Mouse (Mus musculus) kidney, embryonic 14.5 days (tissue): ENCODE measurements around the gene Sfswap. TPM values are rescaled to one million over a fixed set of nuclear protein-coding genes. Genes with fewer than 3 reads are reported as not detected.

Experiments
- ATAC-seq: fragments of 200-750 bp; cut with Nextera tagmentation; 2 replicates; pipeline ENCODE4 v1.8.0; 2017; ENCODE audit warnings: moderate number of reproducible peaks, mild to moderate bottlenecking, moderate TSS enrichment, moderate library complexity; ENCODE audit not compliant: low FRiP score, low TSS enrichment
- H3K27ac ChIP-seq: fragments of 300-500 bp; sonication (generic); 2 replicates; pipeline ENCODE4 v1.5.1; 2014; ENCODE audit warnings: low read depth, mild to moderate bottlenecking, low read length, moderate library complexity, mixed read lengths
- H3K27me3 ChIP-seq: fragments of 300-500 bp; sonication (generic); 2 replicates; pipeline ENCODE4 v1.6.1; 2014; ENCODE audit warnings: mild to moderate bottlenecking, low read length; ENCODE audit not compliant: control insufficient read depth, insufficient read depth
- H3K36me3 ChIP-seq: fragments of 300-500 bp; sonication (generic); 2 replicates; pipeline ENCODE4 v1.6.1; 2014; ENCODE audit warnings: low read length, mixed read lengths; ENCODE audit not compliant: control insufficient read depth, insufficient read depth
- H3K4me1 ChIP-seq: fragments of 300-500 bp; sonication (generic); 2 replicates; pipeline ENCODE4 v1.6.1; 2014; ENCODE audit warnings: low read length, mixed read lengths; ENCODE audit not compliant: control insufficient read depth, insufficient read depth
- H3K4me2 ChIP-seq: fragments of 300-500 bp; sonication (generic); replicated peaks from 2 replicates; pipeline ENCODE4 v1.6.1; 2014; ENCODE audit warnings: low read depth, mild to moderate bottlenecking, low read length
- H3K4me3 ChIP-seq: fragments of 300-500 bp; sonication (generic); 2 replicates; pipeline ENCODE4 v1.5.1; 2014; ENCODE audit warnings: mild to moderate bottlenecking, low read length
- H3K9ac ChIP-seq: fragments of 300-500 bp; sonication (generic); 2 replicates; pipeline ENCODE4 v1.6.1; 2014; ENCODE audit warnings: low read depth, mild to moderate bottlenecking, low read length, moderate library complexity
- H3K9me3 ChIP-seq: fragments of 300-500 bp; sonication (generic); 2 replicates; pipeline ENCODE4 v1.6.1; 2016; ENCODE audit warnings: low read length; ENCODE audit not compliant: control insufficient read depth
- WGBS: fragments of 180-500 bp; shearing (Covaris S2); extraction: QIAGEN DNeasy Blood & Tissue Kit; methylation state at CpG from one replicate; pipeline ENCODE4 v1.1.7; 2014; 5-methylcytosine and 5-hydroxymethylcytosine counted together
- polyA plus RNA-seq: library from polyadenylated mRNA; unstranded; fragments of >200 nt; fragmentation: Nextera tagmentation; extraction: Ambion mirVana; gene quantifications from 2 replicates; pipeline ENCODE4 v1.2.1, GENCODE M21; 2014

Gene Sfswap
- polyA plus RNA-seq, 1 experiment from 2014 or later, result 56.6 TPM

DNA sequence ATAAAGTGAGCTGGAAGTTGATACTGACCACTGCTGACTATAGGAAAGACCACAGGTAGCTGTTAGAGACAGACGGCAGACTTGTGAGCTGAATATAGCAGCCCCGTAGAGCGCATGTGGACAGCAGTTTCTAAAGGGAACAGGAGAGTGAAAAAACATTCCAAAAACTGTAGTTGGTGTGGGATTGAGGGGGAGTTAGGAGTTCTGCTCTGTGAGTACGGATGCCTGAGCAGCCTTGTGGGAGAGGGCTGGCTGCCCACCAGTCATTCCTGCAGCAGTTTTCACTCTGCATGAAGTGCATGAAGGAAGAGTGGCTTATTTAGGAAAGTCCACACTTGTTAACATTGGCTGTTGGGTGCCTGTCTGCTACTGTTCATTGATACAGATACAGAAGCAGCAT, 37.8 kb downstream of the Sfswap start:
- WGBS, result 85% methylated on average over 4 of the region's 4 CpGs
- Histone ChIP-seq H3K4me2 (no peak overlapping the region), H3K9me3 (no peaks in the 10 kb centered on the region), H3K27ac (no peak overlapping the region), H3K4me1 (no peaks in the 10 kb centered on the region), H3K27me3 (no peaks in the 10 kb centered on the region), H3K4me3 (no peak overlapping the region), H3K9ac (no peak overlapping the region), H3K36me3 (peaks cover 56% of the 10 kb centered on the region)
- no peak for ATAC-seq

DNA sequence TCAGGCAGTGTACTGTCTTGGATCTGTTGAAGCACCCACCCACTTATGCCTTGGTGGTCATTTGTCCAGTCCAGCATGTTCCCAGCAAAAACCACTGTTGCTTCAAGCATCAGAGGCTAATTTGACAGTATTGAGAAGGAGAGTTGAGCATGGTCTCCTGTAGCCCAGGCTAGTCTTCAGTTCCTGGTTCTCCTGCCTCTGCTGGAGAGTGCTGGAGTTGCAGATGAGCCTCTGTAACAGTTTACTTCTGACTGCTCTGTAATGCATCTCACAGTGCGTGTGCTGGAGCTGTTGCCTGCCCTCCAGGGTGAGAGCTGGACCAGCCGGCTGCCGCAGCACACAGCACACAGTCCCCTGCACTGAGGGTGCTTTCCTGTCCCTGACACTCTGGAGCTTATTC, 41.2 kb downstream of the Sfswap start:
- Histone ChIP-seq H3K9ac (no peak overlapping the region), H3K4me1 (no peaks in the 10 kb centered on the region), H3K27ac (no peak overlapping the region), H3K27me3 (no peaks in the 10 kb centered on the region), H3K4me3 (no peak overlapping the region), H3K4me2 (no peak overlapping the region), H3K9me3 (no peaks in the 10 kb centered on the region), H3K36me3 (peaks cover 78% of the 10 kb centered on the region)
- ATAC-seq, result no peak
- 94% methylated on average over 3 of the region's 3 CpGs for WGBS

GRCm38 (mm10) chr5:129545787-129546186, 44.8 kb downstream of the Sfswap start:
- no peak overlapping the region for H3K4me3 ChIP-seq
- 73% methylated on average over 9 of the region's 9 CpGs for WGBS
- no peak overlapping the region for H3K4me2 ChIP-seq
- no peak overlapping the region for H3K9ac ChIP-seq
- no peaks in the 10 kb centered on the region for H3K27me3 ChIP-seq
- ATAC-seq, result no peak
- H3K27ac ChIP-seq, result no peak overlapping the region
- no peaks in the 10 kb centered on the region for H3K9me3 ChIP-seq
- peaks cover 92% of the 10 kb centered on the region for H3K36me3 ChIP-seq
- H3K4me1 ChIP-seq, result no peaks in the 10 kb centered on the region

GRCm38 (mm10) chr5:129549716-129550115, 48.7 kb downstream of the Sfswap start:
- no peaks in the 10 kb centered on the region for H3K4me1 ChIP-seq
- H3K9ac ChIP-seq, result no peak overlapping the region
- H3K4me3 ChIP-seq, result no peak overlapping the region
- WGBS, result 88% methylated on average over 12 of the region's 12 CpGs
- H3K27ac ChIP-seq, result no peak overlapping the region
- H3K9me3 ChIP-seq, result no peaks in the 10 kb centered on the region
- no peak overlapping the region for H3K4me2 ChIP-seq
- no peak for ATAC-seq
- peaks cover 93% of the 10 kb centered on the region for H3K36me3 ChIP-seq
- no peaks in the 10 kb centered on the region for H3K27me3 ChIP-seq

GRCm38 (mm10) chr5:129550790-129551189, 49.8 kb downstream of the Sfswap start:
- Histone ChIP-seq H3K9ac (no peak overlapping the region), H3K36me3 (peaks cover 96% of the 10 kb centered on the region), H3K27ac (no peak overlapping the region), H3K4me2 (no peak overlapping the region), H3K27me3 (no peaks in the 10 kb centered on the region), H3K4me1 (no peaks in the 10 kb centered on the region), H3K4me3 (no peak overlapping the region), H3K9me3 (no peaks in the 10 kb centered on the region)
- no peak for ATAC-seq
- 94% methylated on average over 6 of the region's 6 CpGs for WGBS

DNA sequence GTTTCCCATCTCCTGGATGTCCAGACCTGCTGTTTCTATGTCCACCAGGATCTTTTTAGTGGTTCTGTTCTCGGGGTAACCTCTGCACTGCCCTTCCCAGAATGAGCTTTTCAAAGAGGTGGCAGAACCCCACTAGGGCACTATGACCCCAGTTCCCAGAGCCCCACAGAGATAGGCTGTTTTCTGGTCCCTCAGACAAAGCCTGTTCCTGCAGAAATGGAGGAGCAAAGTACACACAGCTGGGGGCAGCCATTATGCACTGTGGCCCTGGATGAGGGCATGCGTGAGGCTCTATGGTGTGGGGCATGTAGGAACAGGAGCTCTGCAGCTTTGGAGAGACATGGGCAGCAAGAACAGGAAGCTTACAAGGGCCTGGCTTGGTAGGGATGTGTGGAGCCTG, 51.0 kb downstream of the Sfswap start:
- Histone ChIP-seq H3K4me3 (no peak overlapping the region), H3K27ac (no peak overlapping the region), H3K9ac (no peak overlapping the region), H3K27me3 (no peaks in the 10 kb centered on the region), H3K9me3 (no peaks in the 10 kb centered on the region), H3K36me3 (peaks cover 96% of the 10 kb centered on the region), H3K4me1 (no peaks in the 10 kb centered on the region), H3K4me2 (no peak overlapping the region)
- WGBS, result 98% methylated on average over 2 of the region's 2 CpGs
- ATAC-seq, result no peak

- no peak overlapping the region for H3K4me3 ChIP-seq
- WGBS, result 98% methylated on average over 6 of the region's 6 CpGs
- no peak overlapping the region for H3K4me2 ChIP-seq
- peaks cover 94% of the 10 kb centered on the region for H3K36me3 ChIP-seq
- no peak overlapping the region for H3K9ac ChIP-seq
- no peaks in the 10 kb centered on the region for H3K4me1 ChIP-seq
- no peak overlapping the region for H3K27ac ChIP-seq
- no peaks in the 10 kb centered on the region for H3K9me3 ChIP-seq
- H3K27me3 ChIP-seq, result no peaks in the 10 kb centered on the region
- ATAC-seq, result no peak
Observed at GRCm38 (mm10) chr5:129553642-129554041, 52.6 kb downstream of the Sfswap start.

DNA sequence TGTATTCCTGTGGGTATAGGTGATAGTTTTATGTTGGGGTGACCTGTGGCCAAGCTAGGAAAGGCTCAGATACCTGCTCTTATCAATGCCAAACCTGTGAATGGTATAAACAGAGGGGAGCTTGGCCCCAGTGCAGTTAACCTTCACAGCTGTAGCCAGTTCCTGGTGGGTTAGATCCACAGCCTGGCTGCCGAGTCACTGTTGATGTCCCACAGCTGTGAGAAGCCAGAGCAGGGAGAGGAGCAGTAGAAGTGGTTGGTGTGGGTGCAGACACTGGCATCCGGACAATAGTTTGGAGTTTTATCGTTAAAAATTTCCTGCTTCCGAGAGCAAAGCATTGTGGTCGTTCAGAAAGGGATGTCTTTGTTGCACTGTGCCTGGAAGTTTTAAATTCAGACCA, 57.6 kb downstream of the Sfswap start:
- H3K36me3 ChIP-seq, result peaks cover 92% of the 10 kb centered on the region
- no peak overlapping the region for H3K4me3 ChIP-seq
- H3K9ac ChIP-seq, result no peak overlapping the region
- no peaks in the 10 kb centered on the region for H3K9me3 ChIP-seq
- H3K27ac ChIP-seq, result no peak overlapping the region
- no peak for ATAC-seq
- H3K4me2 ChIP-seq, result no peak overlapping the region
- 82% methylated on average over 5 of the region's 5 CpGs for WGBS
- H3K27me3 ChIP-seq, result no peaks in the 10 kb centered on the region
- no peaks in the 10 kb centered on the region for H3K4me1 ChIP-seq

DNA sequence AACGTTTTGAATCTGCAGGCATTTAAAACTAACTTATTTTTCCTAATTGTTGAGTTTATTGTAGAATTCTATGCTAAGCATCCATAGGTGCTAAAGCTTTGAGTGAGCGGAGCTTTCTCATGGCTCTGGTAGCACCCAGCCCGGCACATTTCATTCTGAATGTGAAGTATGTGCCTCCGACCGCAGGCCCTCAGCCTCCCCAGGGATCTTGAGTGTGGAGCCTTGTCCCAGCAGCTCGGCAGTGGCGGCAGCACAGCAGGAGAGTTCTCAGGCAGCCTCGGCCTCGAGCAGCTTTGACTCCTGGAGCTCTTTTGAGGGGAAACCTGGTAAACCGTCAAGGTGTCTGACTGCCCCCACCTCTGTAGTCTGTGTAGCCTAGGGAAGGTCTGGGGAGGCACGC, 58.3 kb downstream of the Sfswap start:
- Histone ChIP-seq H3K27ac (no peak overlapping the region), H3K36me3 (peaks cover 92% of the 10 kb centered on the region), H3K4me2 (no peak overlapping the region), H3K9ac (no peak overlapping the region), H3K27me3 (no peaks in the 10 kb centered on the region), H3K4me1 (no peaks in the 10 kb centered on the region), H3K9me3 (no peaks in the 10 kb centered on the region), H3K4me3 (no peak overlapping the region)
- no peak for ATAC-seq
- WGBS, result 82% methylated on average over 11 of the region's 11 CpGs

DNA sequence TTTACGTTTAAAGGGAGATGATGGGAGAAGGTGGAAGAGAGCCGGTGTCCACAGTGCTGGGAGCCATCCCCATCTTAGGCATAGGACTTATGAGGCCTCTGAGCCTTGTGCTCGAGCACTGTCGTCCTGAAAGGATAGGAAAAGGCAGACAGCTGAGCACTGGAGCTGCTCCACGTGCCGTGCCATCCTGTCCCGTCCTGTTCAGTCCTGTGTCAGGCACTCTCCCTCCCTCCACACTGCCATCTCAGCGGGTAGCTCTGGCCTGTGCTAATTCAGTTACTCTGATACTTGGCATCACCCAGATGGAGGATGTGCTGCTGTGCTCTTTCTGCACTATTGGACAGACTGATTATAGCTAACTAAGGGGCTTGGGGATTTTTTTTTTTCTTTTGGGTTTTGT, 61.3 kb downstream of the Sfswap start:
- H3K27me3 ChIP-seq, result no peaks in the 10 kb centered on the region
- H3K27ac ChIP-seq, result no peak overlapping the region

More for the DNA sequence above, 61.3 kb downstream of the Sfswap start:
- 89% methylated on average over 8 of the region's 8 CpGs for WGBS
- no peak overlapping the region for H3K9ac ChIP-seq
- H3K4me1 ChIP-seq, result no peaks in the 10 kb centered on the region
- H3K4me2 ChIP-seq, result no peak overlapping the region
- no peaks in the 10 kb centered on the region for H3K9me3 ChIP-seq
- ATAC-seq, result no peak
- H3K36me3 ChIP-seq, result peaks cover 89% of the 10 kb centered on the region
- H3K4me3 ChIP-seq, result no peak overlapping the region
